Mouse (Mus musculus) E14TG2a.4 (cell line): Measurements from ENCODE around the gene Sh3bp1.

Source experiments
- H3K27me3 ChIP-seq: 2 replicates; pipeline ENCODE4 v1.6.1; 2014; ENCODE audit warnings: low read length, control low read depth; ENCODE audit not compliant: insufficient read depth
- H3K36me3 ChIP-seq: 2 replicates; pipeline ENCODE4 v1.6.1; 2014; ENCODE audit warnings: low read length, control low read depth; ENCODE audit not compliant: insufficient read depth
- H3K4me1 ChIP-seq: replicated peaks from 2 replicates; pipeline ENCODE4 v1.6.1; 2014; ENCODE audit warnings: low read depth, low read length, control low read depth
- H3K4me3 ChIP-seq: replicated peaks from 2 replicates; pipeline ENCODE4 v1.5.1; 2014; ENCODE audit warnings: mild to moderate bottlenecking, low read length
- H3K9me3 ChIP-seq: 2 replicates; pipeline ENCODE4 v1.6.1; 2014; ENCODE audit warnings: low read length, control low read depth
- CTCF ChIP-seq: conservative IDR thresholded peaks from 2 replicates; pipeline ENCODE4 v1.5.1; 2014; ENCODE audit warnings: low read length
- NANOG ChIP-seq: IDR thresholded peaks from 2 replicates; pipeline ENCODE4 v1.6.1; 2014; ENCODE audit warnings: borderline replicate concordance, low read length, mixed read lengths
- POU5F1 ChIP-seq: IDR thresholded peaks from 2 replicates; pipeline ENCODE4 v1.6.1; 2014; ENCODE audit warnings: low read length, borderline replicate concordance

Sh3bp1 gene

GRCm38 (mm10) chr15:78959537-78959936, 60.0 kb downstream of the Sh3bp1 start:
- TF ChIP-seq POU5F1 (no peak), NANOG (no peak), CTCF (no peak)
- H3K4me1 ChIP-seq, result peaks cover 50% of the 10 kb centered on the region
- H3K36me3 ChIP-seq, result peaks cover 16% of the 10 kb centered on the region
- H3K9me3 ChIP-seq, result no peaks in the 10 kb centered on the region
- peak overlapping the region; percentile 17; the same call in 1 of the 2 replicates for H3K4me3 ChIP-seq
- H3K27me3 ChIP-seq, result peaks cover 16% of the 10 kb centered on the region

- peaks cover 50% of the 10 kb centered on the region for H3K4me1 ChIP-seq
- peaks cover 16% of the 10 kb centered on the region for H3K27me3 ChIP-seq
- no peak overlapping the region for H3K4me3 ChIP-seq
- TF ChIP-seq POU5F1 (no peak), NANOG (no peak), CTCF (no peak)
- H3K36me3 ChIP-seq, result peaks cover 16% of the 10 kb centered on the region
- H3K9me3 ChIP-seq, result no peaks in the 10 kb centered on the region
Measured at GRCm38 (mm10) chr15:78960088-78960487, 60.5 kb downstream of the Sh3bp1 start.
